Mouse (Mus musculus) CH12.LX (cell line): ENCODE data around the gene Chchd5. TPM values are rescaled to one million over a fixed set of nuclear protein-coding genes. Genes with fewer than 3 reads are reported as not detected.

Experiments used
- DNase-seq: peaks from one replicate; pipeline ENCODE4 v3.0.0-alpha.2; 2013; ENCODE audit errors: extremely low read depth
- H3K27ac ChIP-seq: 2 replicates; pipeline ENCODE4 v1.5.1; 2012; ENCODE audit warnings: low read depth, mild to moderate bottlenecking, control low read depth, moderate library complexity; ENCODE audit not compliant: insufficient read depth
- H3K27me3 ChIP-seq: replicated peaks from 2 replicates; pipeline ENCODE3; 2012; ENCODE audit warnings: inconsistent platforms
- H3K36me3 ChIP-seq, 2 experiments: replicated peaks in 1 of 2; 2 replicates each; pipeline versions ENCODE3 to v1.6.1; 2012; ENCODE audit warnings: inconsistent platforms in 1 of 2, low read length in 1 of 2, mild to moderate bottlenecking in 1 of 2, mixed read lengths in 1 of 2, moderate library complexity in 1 of 2; ENCODE audit not compliant: control insufficient read depth in 1 of 2, insufficient read depth in 1 of 2
- H3K4me1 ChIP-seq, 2 experiments: 2 replicates each; pipeline ENCODE4 v1.6.1; 2012; ENCODE audit warnings: inconsistent platforms in 1 of 2, moderate library complexity in 1 of 2; ENCODE audit not compliant: insufficient read depth in 2 of 2, control insufficient read depth in 1 of 2
- H3K4me2 ChIP-seq: 2 replicates; pipeline ENCODE4 v1.6.1; 2012; ENCODE audit warnings: low read depth, mild to moderate bottlenecking, control low read depth; ENCODE audit not compliant: poor library complexity, insufficient read depth, severe bottlenecking
- H3K4me3 ChIP-seq, 3 experiments: fragments of 150-350 bp in 1 of 3; sonication (generic) in 1 of 3; replicated peaks in 1 of 3; 2 replicates each; pipeline versions ENCODE3 to v1.5.1; 2011 to 2012; ENCODE audit warnings: low read depth in 2 of 3, low read length in 2 of 3, mild to moderate bottlenecking in 2 of 3, moderate library complexity in 2 of 3, control low read depth in 1 of 3, improper control_type of control experiment in 1 of 3, inconsistent platforms in 1 of 3, mixed read lengths in 1 of 3; ENCODE audit not compliant: poor library complexity in 1 of 3
- H3K79me2 ChIP-seq: replicated peaks from 2 replicates; pipeline ENCODE4 v1.6.1; 2012; ENCODE audit warnings: mild to moderate bottlenecking, moderate library complexity; ENCODE audit not compliant: control insufficient read depth, poor library complexity, insufficient read depth, severe bottlenecking; ENCODE audit errors: extremely low read depth
- H3K9ac ChIP-seq: 2 replicates; pipeline ENCODE4 v1.6.1; 2012; ENCODE audit warnings: low read depth, mild to moderate bottlenecking, control low read depth, moderate library complexity; ENCODE audit not compliant: insufficient read depth
- H3K9me3 ChIP-seq: replicated peaks from 2 replicates; pipeline ENCODE3; 2012; ENCODE audit warnings: low read length, inconsistent platforms, mixed read lengths
- CHD2 ChIP-seq: IDR thresholded peaks from 2 replicates; pipeline ENCODE4 v1.6.1; 2011; ENCODE audit warnings: low read length, improper control_type of control experiment
- CTCF ChIP-seq, 2 experiments: IDR thresholded peaks in 1 of 2; conservative IDR thresholded peaks in 1 of 2; 2 replicates each; pipeline ENCODE4 v1.5.1; 2011 to 2012; ENCODE audit warnings: low read depth in 2 of 2, low read length in 2 of 2, improper control_type of control experiment in 1 of 2, inconsistent platforms in 1 of 2, mild to moderate bottlenecking in 1 of 2, moderate library complexity in 1 of 2
- E2F4 ChIP-seq: IDR thresholded peaks from 2 replicates; pipeline ENCODE4 v1.6.1; 2011; ENCODE audit warnings: low read depth, low read length, improper control_type of control experiment; ENCODE audit not compliant: insufficient replicate concordance
- ELF1 ChIP-seq: IDR thresholded peaks from 2 replicates; pipeline ENCODE4 v1.6.1; 2014; ENCODE audit warnings: low read depth, mild to moderate bottlenecking, inconsistent platforms, low read length, improper control_type of control experiment
- EP300 ChIP-seq: IDR thresholded peaks from 2 replicates; pipeline ENCODE4 v1.6.1; 2011; ENCODE audit warnings: low read length, improper control_type of control experiment
- HCFC1 ChIP-seq: IDR thresholded peaks from 2 replicates; pipeline ENCODE4 v1.6.1; 2012; ENCODE audit warnings: low read depth, mild to moderate bottlenecking, inconsistent platforms, low read length, improper control_type of control experiment
- JUN ChIP-seq: IDR thresholded peaks from 2 replicates; pipeline ENCODE4 v1.6.1; 2011; ENCODE audit warnings: low read depth, mild to moderate bottlenecking, low read length, improper control_type of control experiment, moderate library complexity; ENCODE audit not compliant: insufficient read depth
- KAT2A ChIP-seq: IDR thresholded peaks from 2 replicates; pipeline ENCODE4 v1.6.1; 2012; ENCODE audit warnings: low read length, improper control_type of control experiment, inconsistent platforms; ENCODE audit not compliant: insufficient replicate concordance
- MAFK ChIP-seq: IDR thresholded peaks from 2 replicates; pipeline ENCODE4 v1.6.1; 2011; ENCODE audit warnings: low read length, improper control_type of control experiment; ENCODE audit not compliant: insufficient replicate concordance
- MAZ ChIP-seq: IDR thresholded peaks from 2 replicates; pipeline ENCODE4 v1.6.1; 2012; ENCODE audit warnings: low read depth, mild to moderate bottlenecking, inconsistent platforms, low read length, improper control_type of control experiment, moderate library complexity
- MEF2A ChIP-seq: IDR thresholded peaks from 2 replicates; pipeline ENCODE4 v1.6.1; 2014; ENCODE audit warnings: low read depth, mild to moderate bottlenecking, inconsistent platforms, low read length, improper control_type of control experiment, borderline replicate concordance
- SIN3A ChIP-seq: IDR thresholded peaks from 2 replicates; pipeline ENCODE4 v1.6.1; 2012; ENCODE audit warnings: low read length, improper control_type of control experiment, inconsistent platforms
- SMC3 ChIP-seq: IDR thresholded peaks from 2 replicates; pipeline ENCODE4 v1.6.1; 2011; ENCODE audit warnings: low read depth, low read length, improper control_type of control experiment
- TCF12 ChIP-seq: IDR thresholded peaks from 2 replicates; pipeline ENCODE4 v1.6.1; 2014; ENCODE audit warnings: low read depth, mild to moderate bottlenecking, inconsistent platforms, low read length, improper control_type of control experiment
- USF1 ChIP-seq: IDR thresholded peaks from 2 replicates; pipeline ENCODE4 v1.6.1; 2014; ENCODE audit warnings: low read depth, mild to moderate bottlenecking, inconsistent platforms, low read length, improper control_type of control experiment
- ZC3H11A ChIP-seq: IDR thresholded peaks from 2 replicates; pipeline ENCODE4 v1.6.1; 2012; ENCODE audit warnings: low read depth, mild to moderate bottlenecking, inconsistent platforms, low read length, improper control_type of control experiment
- ZKSCAN1 ChIP-seq: IDR thresholded peaks from 2 replicates; pipeline ENCODE4 v1.6.1; 2012; ENCODE audit warnings: low read depth, inconsistent platforms, low read length, improper control_type of control experiment, borderline replicate concordance
- ZNF384 ChIP-seq: IDR thresholded peaks from 2 replicates; pipeline ENCODE4 v1.6.1; 2012; ENCODE audit warnings: low read depth, low read length, improper control_type of control experiment, inconsistent platforms
- dilution Hi-C: fragments of 300-500 bp; cut with MboI; formaldehyde crosslinking; loops from 2 replicates; pipeline ENCODE4 v1.14.3; 2020; ENCODE audit warnings: low sequenced_read_pairs; ENCODE audit not compliant: extremely low pct_unique_long_range_greater_than_20kb, extremely low pct_ligation_motif_present
- in situ Hi-C: fragments of 300-500 bp; cut with MboI; formaldehyde crosslinking; loops from 3 replicates; pipeline ENCODE4 v1.14.3; 2019; ENCODE audit warnings: low sequenced_read_pairs, low pct_ligation_motif_present, low pct_unique_long_range_greater_than_20kb, mixed read lengths
- polyA plus RNA-seq: library from polyadenylated mRNA; unstranded; fragments of >175 nt; gene quantifications from 2 replicates; pipeline ENCODE4 v1.2.1, GENCODE M21; 2012; ENCODE audit warnings: low read depth; ENCODE audit not compliant: insufficient read length
- total RNA-seq, 2 experiments: library from RNA; depleted of rRNA; stranded (reverse); fragments of 300-350 nt in 1 of 2; fragments of >200 nt in 1 of 2; gene quantifications; 2 replicates each; pipeline ENCODE4 v1.2.3; 2012 to 2014

Chchd5 gene
- total and polyA plus RNA-seq, 3 experiments, result 20.5 to 24.1 (median 20.8) TPM

- no peak for DNase-seq
- dilution Hi-C loops, result no loop called here
- in situ Hi-C loops, result no loop called here
- no peak for TF ChIP-seq HCFC1
- TF ChIP-seq CTCF (conservative IDR thresholded peaks at IDR 0.05 in 1 of 2, IDR thresholded peaks at IDR 0.05 in 1 of 2; ENCODE audit: low read depth in 2 of 2, low read length in 2 of 2), result no peak
- TF ChIP-seq ZNF384, result no peak
- no peak for TF ChIP-seq JUN
- TF ChIP-seq MEF2A, result no peak
- no peak for TF ChIP-seq SIN3A
- no peaks in the 10 kb centered on the region for H3K27me3 ChIP-seq
- H3K9ac ChIP-seq, result no peak overlapping the region
- H3K27ac ChIP-seq, result no peak overlapping the region
- H3K9me3 ChIP-seq, result no peaks in the 10 kb centered on the region
- H3K4me1 ChIP-seq, result peaks cover 0 to 5% of the 10 kb centered on the region in 2 experiments; a peak in 1 of 4 replicates
- H3K4me3 ChIP-seq, result no peak overlapping the region
- H3K36me3 ChIP-seq, result no peaks in the 10 kb centered on the region
- H3K4me2 ChIP-seq, result no peak overlapping the region
- no peaks in the 10 kb centered on the region for H3K79me2 ChIP-seq
These were observed 19.3 kb downstream of the Chchd5 start for GRCm38 (mm10) chr2:129148836-129149235.

DNA sequence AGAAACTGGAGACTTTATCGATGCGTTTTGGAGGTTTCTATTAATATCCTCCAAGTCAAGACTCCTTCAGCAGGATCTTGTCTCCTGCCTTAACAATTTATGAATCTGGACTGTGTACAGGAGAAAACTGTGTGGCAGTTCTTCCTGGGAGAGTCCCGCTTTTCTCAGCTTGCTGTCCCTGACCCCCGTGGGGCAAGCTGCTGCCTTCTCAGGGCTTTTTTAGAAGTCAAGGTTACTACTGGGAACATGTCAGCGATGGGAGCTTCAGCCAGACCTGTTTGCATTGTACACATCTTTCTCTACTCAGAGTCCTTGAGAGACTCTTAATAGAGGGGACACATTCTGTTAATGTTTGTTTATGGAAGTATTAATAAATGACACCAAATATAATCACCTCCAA, 20.9 kb downstream of the Chchd5 start:
- DNase-seq, result no peak
- Histone ChIP-seq H3K36me3 (no peaks in the 10 kb centered on the region), H3K27me3 (no peaks in the 10 kb centered on the region), H3K79me2 (no peaks in the 10 kb centered on the region), H3K4me3 (no peak overlapping the region), H3K9ac (no peak overlapping the region), H3K4me2 (no peak overlapping the region), H3K9me3 (no peaks in the 10 kb centered on the region), H3K27ac (no peak overlapping the region), H3K4me1 (no peaks in the 10 kb centered on the region)
- in situ Hi-C loops (no loop called here), dilution Hi-C loops (no loop called here)
- TF ChIP-seq ZKSCAN1 (no peak), ELF1 (no peak), ZNF384 (no peak), CHD2 (no peak), MAZ (no peak), ZC3H11A (no peak), KAT2A (no peak), USF1 (no peak), EP300 (no peak), MAFK (no peak), E2F4 (no peak), HCFC1 (no peak), TCF12 (no peak), SMC3 (no peak), CTCF (conservative IDR thresholded peaks at IDR 0.05 in 1 of 2, IDR thresholded peaks at IDR 0.05 in 1 of 2; ENCODE audit: low read depth in 2 of 2, low read length in 2 of 2) (no peak)
